ENCODE assay signal across 14 mouse cellular contexts in genomic region chr5:74171768-74172167, GRCm38 (mm10). TPM values are rescaled to one million over a fixed set of nuclear protein-coding genes. Genes with fewer than 3 reads are reported as not detected.
A peak's percentile ranks its signal among the peaks of the same experiment; 100 is the strongest.
DNase-seq lines count a peak whose midpoint lies in the region; ATAC-seq and TF ChIP-seq lines count a peak whose summit lies in the region.
"Had no signal": no experiment of that assay in that cellular context is flagged by ENCODE, and none has a peak within 500 bp of the region (broad histone marks: within the 10 kb centered on the region; RNA-seq: fewer than 3 reads in every experiment).

No protein-coding gene starts in this region.

- no peaks in the 10 kb centered on the region for H3K4me1 ChIP-seq in kidney, adult 2 months (ENCODE audit: control insufficient read depth, insufficient read depth, low read length)
- H3K4me1 ChIP-seq in kidney, embryonic 14.5 days (ENCODE audit: control insufficient read depth, insufficient read depth, low read length), result peaks cover 14% of the 10 kb centered on the region
- peaks cover 57% of the 10 kb centered on the region for H3K4me1 ChIP-seq in embryonic facial prominence, embryonic 15.5 days
- peaks cover 49% of the 10 kb centered on the region for H3K4me1 ChIP-seq in stomach, embryonic 14.5 days (ENCODE audit: control insufficient read depth, insufficient read depth, low read length)

- TF ChIP-seq CTCF in kidney, adult 2 months (conservative IDR thresholded peaks at IDR 0.05; ENCODE audit: insufficient read depth, insufficient read length, low read depth, low read length), result no peak

- H3K9me3 ChIP-seq in kidney, embryonic 14.5 days (ENCODE audit: control insufficient read depth, low read length), result no peaks in the 10 kb centered on the region
- no peaks in the 10 kb centered on the region for H3K9me3 ChIP-seq in embryonic facial prominence, embryonic 15.5 days (replicated peaks)
- H3K9me3 ChIP-seq in stomach, embryonic 14.5 days (ENCODE audit: control insufficient read depth, low read depth, low read length), result no peaks in the 10 kb centered on the region
- H3K9me3 ChIP-seq: forebrain, embryonic 13.5 days; G1E had no signal

- peak; percentile 49 for DNase-seq in embryo, embryonic 10 days (ENCODE audit: low spot score)
- DNase-seq in embryo, embryonic 9.5 days (ENCODE audit: extremely low spot score), result no peak
- DNase-seq in kidney, adult 2 months, result peak; percentile 32
- DNase-seq in adrenal gland, postnatal 36 days, result no peak
- no peak for DNase-seq in thymus, postnatal 25 days
- DNase-seq: cerebellum, postnatal 36 days; gastrocnemius, postnatal 14 days; left cerebral cortex, postnatal 4 days had no signal

- H3K27me3 ChIP-seq in kidney, adult 2 months (replicated peaks; ENCODE audit: control insufficient read depth, insufficient read depth, low read length), result no peaks in the 10 kb centered on the region
- no peaks in the 10 kb centered on the region for H3K27me3 ChIP-seq in kidney, embryonic 14.5 days (ENCODE audit: control insufficient read depth, insufficient read depth, low read length)
- no peaks in the 10 kb centered on the region for H3K27me3 ChIP-seq in embryonic facial prominence, embryonic 15.5 days
- no peaks in the 10 kb centered on the region for H3K27me3 ChIP-seq in stomach, embryonic 14.5 days (ENCODE audit: control insufficient read depth, insufficient read depth, low read length)
- H3K27me3 ChIP-seq: forebrain, embryonic 13.5 days had no signal

- H3K27ac ChIP-seq in kidney, adult 2 months (ENCODE audit: insufficient read depth, low read depth, low read length), result no peak overlapping the region
- no peak overlapping the region; the same call in 1 of the 2 replicates for H3K27ac ChIP-seq in kidney, embryonic 14.5 days (ENCODE audit: low read depth, low read length)
- H3K27ac ChIP-seq in embryonic facial prominence, embryonic 15.5 days (replicated peaks), result peak overlapping the region; percentile 79; the same call in 1 of the 2 replicates
- peak overlapping the region; percentile 45; the same call in 1 of the 2 replicates for H3K27ac ChIP-seq in stomach, embryonic 14.5 days (ENCODE audit: low read length)
- H3K27ac ChIP-seq: forebrain, embryonic 13.5 days had no signal

- H3K9ac ChIP-seq in kidney, embryonic 14.5 days (ENCODE audit: low read depth, low read length), result no peak overlapping the region
- no peak overlapping the region for H3K9ac ChIP-seq in embryonic facial prominence, embryonic 15.5 days
- H3K9ac ChIP-seq in stomach, embryonic 14.5 days (replicated peaks; ENCODE audit: low read depth, low read length), result no peak overlapping the region
- H3K9ac ChIP-seq: forebrain, embryonic 13.5 days had no signal

- H3K4me3 ChIP-seq in kidney, adult 2 months (ENCODE audit: insufficient read depth, low read depth, low read length), result no peak overlapping the region
- no peak overlapping the region for H3K4me3 ChIP-seq in kidney, embryonic 14.5 days (ENCODE audit: low read length)
- H3K4me3 ChIP-seq in embryonic facial prominence, embryonic 15.5 days (replicated peaks), result no peak overlapping the region
- no peak overlapping the region for H3K4me3 ChIP-seq in stomach, embryonic 14.5 days (ENCODE audit: low read depth, low read length)
- H3K4me3 ChIP-seq: forebrain, embryonic 13.5 days had no signal

- ATAC-seq in kidney, embryonic 14.5 days (ENCODE audit: low FRiP score, low TSS enrichment), result no peak
- no peak for ATAC-seq in embryonic facial prominence, embryonic 15.5 days (ENCODE audit: insufficient number of reproducible peaks, low FRiP score, low TSS enrichment, low read depth)
- ATAC-seq in stomach, embryonic 14.5 days (ENCODE audit: insufficient number of reproducible peaks, insufficient read depth, low FRiP score, low read depth), result no peak
- ATAC-seq: activated CD4-positive, CD25-positive, alpha-beta regulatory T cell, adult 4 months had no signal

- WGBS in kidney, adult 2 months, result 52% methylated on average over 9 of the region's 9 CpGs
- WGBS in kidney, embryonic 14.5 days, result 70% methylated on average over 9 of the region's 9 CpGs
- 46% methylated on average over 9 of the region's 9 CpGs for WGBS in embryonic facial prominence, embryonic 15.5 days
- 58% methylated on average over 9 of the region's 9 CpGs for WGBS in stomach, embryonic 14.5 days

- no peak overlapping the region for H3K4me2 ChIP-seq in kidney, embryonic 14.5 days (replicated peaks; ENCODE audit: low read depth, low read length)
- H3K4me2 ChIP-seq in embryonic facial prominence, embryonic 15.5 days (replicated peaks), result no peak overlapping the region
- no peak overlapping the region for H3K4me2 ChIP-seq in stomach, embryonic 14.5 days (replicated peaks; ENCODE audit: low read depth, low read length)
- H3K4me2 ChIP-seq: forebrain, embryonic 13.5 days had no signal

- no peaks in the 10 kb centered on the region for H3K36me3 ChIP-seq in kidney, adult 2 months (ENCODE audit: control insufficient read depth, insufficient read depth, low read length)
- no peaks in the 10 kb centered on the region for H3K36me3 ChIP-seq in kidney, embryonic 14.5 days (ENCODE audit: control insufficient read depth, insufficient read depth, low read length)
- no peaks in the 10 kb centered on the region for H3K36me3 ChIP-seq in embryonic facial prominence, embryonic 15.5 days
- no peaks in the 10 kb centered on the region for H3K36me3 ChIP-seq in stomach, embryonic 14.5 days (ENCODE audit: control insufficient read depth, insufficient read depth, low read length)
- H3K36me3 ChIP-seq: G1E had no signal

- no peak for TF ChIP-seq POLR2A in kidney, adult 2 months (IDR thresholded peaks at IDR 0.05; ENCODE audit: low read depth, low read length)

RNA-seq across cellular contexts. Expression of gene Rasl11b, which starts 23.3 kb away (rescaled TPM):
- 43.1 and 44.9 TPM in 2 replicates for polyA plus RNA-seq in kidney, adult 2 months (2012; rRNA removed)
- polyA plus RNA-seq in kidney, embryonic 14.5 days (2014; fragmentation: Nextera tagmentation; extraction: Ambion mirVana), result 36.4 and 44.7 TPM in 2 replicates
- polyA plus RNA-seq in embryonic facial prominence, embryonic 15.5 days (2015; fragmentation: Nextera tagmentation; extraction: Ambion mirVana), result 123 and 138 TPM in 2 replicates
- polyA plus RNA-seq in stomach, embryonic 14.5 days (2014; fragmentation: Nextera tagmentation; extraction: Ambion mirVana), result 51.2 and 52.0 TPM in 2 replicates
- 10 to 100 TPM; 18.1 to 24.3 TPM for total RNA-seq in adrenal gland, postnatal 36 days (2021)

Comparison
In these comparisons a context has a peak if more than half of its experiments do, and no peak if none do; other contexts are left out.
1. DNase-seq: peak in embryo, embryonic 10 days (single experiment) and kidney, adult 2 months (single experiment); none in embryo, embryonic 9.5 days (single experiment), adrenal gland, postnatal 36 days (0 of 2) and thymus, postnatal 25 days (single experiment).
2. H3K27ac ChIP-seq: peak in embryonic facial prominence, embryonic 15.5 days (single experiment) and stomach, embryonic 14.5 days (single experiment); none in kidney, adult 2 months (single experiment) and kidney, embryonic 14.5 days (single experiment).